Mouse (Mus musculus) embryonic facial prominence, embryonic 14.5 days (tissue): ENCODE data around the gene Idua. TPM values are rescaled to one million over a fixed set of nuclear protein-coding genes. Genes with fewer than 3 reads are reported as not detected.

Source experiments
- ATAC-seq: fragments of 200-750 bp; cut with Nextera tagmentation; 2 replicates; pipeline ENCODE4 v1.8.0; 2017; ENCODE audit warnings: low read depth, moderate number of reproducible peaks, moderate TSS enrichment
- DNase-seq: peaks from one replicate; pipeline ENCODE4 v3.0.0-alpha.2; 2015; ENCODE audit warnings: low spot score
- H3K27ac ChIP-seq: fragments of 300-500 bp; sonication (generic); replicated peaks from 2 replicates; pipeline ENCODE4 v1.5.1; 2014; ENCODE audit warnings: low read depth, mild to moderate bottlenecking, low read length, moderate library complexity
- H3K27me3 ChIP-seq: fragments of 300-500 bp; sonication (generic); replicated peaks from 2 replicates; pipeline ENCODE4 v1.6.1; 2014; ENCODE audit warnings: low read length; ENCODE audit not compliant: control insufficient read depth, insufficient read depth
- H3K36me3 ChIP-seq: fragments of 300-500 bp; sonication (generic); 2 replicates; pipeline ENCODE4 v1.6.1; 2014; ENCODE audit warnings: low read length, mixed read lengths; ENCODE audit not compliant: control insufficient read depth, insufficient read depth
- H3K4me1 ChIP-seq: fragments of 300-500 bp; sonication (generic); 2 replicates; pipeline ENCODE4 v1.6.1; 2014; ENCODE audit warnings: antibody characterized with exemption, low read length; ENCODE audit not compliant: control insufficient read depth, insufficient read depth
- H3K4me2 ChIP-seq: fragments of 300-500 bp; sonication (generic); 2 replicates; pipeline ENCODE4 v1.6.1; 2014; ENCODE audit warnings: low read depth, mild to moderate bottlenecking, low read length, moderate library complexity, mixed read lengths
- H3K4me3 ChIP-seq: fragments of 300-500 bp; sonication (generic); 2 replicates; pipeline ENCODE4 v1.5.1; 2014; ENCODE audit warnings: low read depth, mild to moderate bottlenecking, low read length
- H3K9ac ChIP-seq: fragments of 300-500 bp; sonication (generic); 2 replicates; pipeline ENCODE4 v1.6.1; 2014; ENCODE audit warnings: low read depth, mild to moderate bottlenecking, low read length, moderate library complexity, mixed read lengths
- H3K9me3 ChIP-seq: fragments of 300-500 bp; sonication (generic); 2 replicates; pipeline ENCODE4 v1.6.1; 2016; ENCODE audit warnings: low read length; ENCODE audit not compliant: control insufficient read depth
- WGBS: fragments of 180-500 bp; shearing (Covaris S2); extraction: QIAGEN DNeasy Blood & Tissue Kit; methylation state at CpG from one replicate; pipeline ENCODE4 v1.1.7; 2014; 5-methylcytosine and 5-hydroxymethylcytosine counted together
- polyA plus RNA-seq: library from polyadenylated mRNA; unstranded; fragments of >200 nt; fragmentation: Nextera tagmentation; extraction: Ambion mirVana; gene quantifications from 2 replicates; pipeline ENCODE4 v1.2.1, GENCODE M21; 2014

Gene Idua
- 13.6 and 14.5 TPM in 2 replicates for polyA plus RNA-seq

GRCm38 (mm10) chr5:108659698-108660631, at the start of gene Idua:
Idua (plus strand) TSS chr5:108660331.
- Histone ChIP-seq H3K4me2 (peak within 1 kb of the TSS; percentile 88), H3K4me1 (peaks cover 8% of the 10 kb centered on the region), H3K27me3 (no peaks in the 10 kb centered on the region), H3K36me3 (peaks cover 31% of the 10 kb centered on the region), H3K27ac (no peak within 1 kb of the TSS), H3K4me3 (peak within 1 kb of the TSS; percentile 83), H3K9me3 (no peaks in the 10 kb centered on the region), H3K9ac (peak within 1 kb of the TSS; percentile 97)
- WGBS = 9% methylated on average over 20 of the region's 24 CpGs
- DNase-seq (no peak), ATAC-seq (peak; percentile 20)

- Histone ChIP-seq H3K9me3 (no peaks in the 10 kb centered on the region), H3K36me3 (peaks cover 96% of the 10 kb centered on the region), H3K4me2 (no peak overlapping the region), H3K27me3 (no peaks in the 10 kb centered on the region), H3K4me1 (no peaks in the 10 kb centered on the region), H3K9ac (no peak overlapping the region), H3K27ac (no peak overlapping the region), H3K4me3 (no peak overlapping the region)
- 84% methylated on average over 1 of the region's 1 CpGs for WGBS
- ATAC-seq (no peak), DNase-seq (no peak)
Measured at GRCm38 (mm10) chr5:108610426-108610825, 49.7 kb upstream of the Idua start.

DNA sequence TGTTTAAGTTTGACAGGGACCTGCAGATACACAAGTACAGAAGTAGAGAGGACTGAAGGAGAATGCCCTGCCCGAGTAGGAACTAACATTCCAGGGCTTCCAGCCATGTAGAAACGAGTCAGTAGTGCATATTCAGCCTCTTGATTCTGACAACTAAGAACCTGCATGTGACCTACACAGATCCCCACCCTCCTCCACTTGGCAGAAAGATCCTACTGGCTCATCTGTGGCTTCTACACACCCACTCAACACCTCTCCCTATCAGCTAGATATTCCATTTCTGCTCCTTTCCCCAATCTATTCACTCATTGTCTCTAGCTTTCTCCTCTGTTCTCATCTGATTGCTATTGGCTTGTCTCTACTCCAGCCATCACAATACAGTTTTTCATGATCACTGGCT, 38.3 kb upstream of the Idua start:
- Histone ChIP-seq H3K27me3 (no peaks in the 10 kb centered on the region), H3K4me2 (no peak overlapping the region), H3K9ac (no peak overlapping the region), H3K9me3 (no peaks in the 10 kb centered on the region), H3K36me3 (peaks cover 60% of the 10 kb centered on the region), H3K4me3 (no peak overlapping the region), H3K4me1 (no peaks in the 10 kb centered on the region), H3K27ac (no peak overlapping the region)
- ATAC-seq = no peak
- 83% methylated on average over 2 of the region's 2 CpGs for WGBS
- DNase-seq = no peak

DNA sequence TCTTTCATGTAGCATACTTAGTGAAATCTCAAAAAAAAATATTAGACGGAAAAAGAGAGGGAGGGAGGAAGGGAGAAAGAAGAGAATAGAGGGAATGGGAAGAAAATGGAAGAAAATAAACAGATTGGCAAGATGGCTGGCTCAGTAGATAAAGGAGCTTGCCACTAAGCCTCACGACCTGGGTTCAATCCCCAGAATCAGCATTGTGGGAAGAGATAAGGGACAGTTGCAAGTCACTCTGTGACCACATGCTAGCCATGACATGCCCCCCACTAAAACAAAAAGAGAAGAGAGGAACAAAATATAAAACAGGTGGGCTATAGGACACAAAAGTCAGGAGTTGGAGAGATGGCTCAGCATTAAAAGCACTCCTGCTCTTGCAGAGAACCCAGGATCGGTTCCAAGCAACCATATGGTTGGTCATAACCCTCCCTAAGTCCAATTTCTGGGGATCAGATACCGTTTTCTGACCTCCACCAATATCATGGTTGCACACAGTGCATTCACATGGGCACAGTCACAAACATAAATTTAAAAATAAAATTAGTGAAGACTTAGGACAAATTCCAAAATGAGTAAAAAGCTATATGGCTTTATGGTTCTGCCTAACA, 34.0 kb upstream of the Idua start:
- Histone ChIP-seq H3K9ac (no peak overlapping the region), H3K4me2 (no peak overlapping the region), H3K4me1 (peaks cover 10% of the 10 kb centered on the region), H3K27ac (no peak overlapping the region), H3K9me3 (no peaks in the 10 kb centered on the region), H3K4me3 (no peak overlapping the region), H3K27me3 (no peaks in the 10 kb centered on the region), H3K36me3 (peaks cover 32% of the 10 kb centered on the region)
- WGBS = 90% methylated on average over 4 of the region's 4 CpGs
- ATAC-seq = no peak
- no peak for DNase-seq

DNA sequence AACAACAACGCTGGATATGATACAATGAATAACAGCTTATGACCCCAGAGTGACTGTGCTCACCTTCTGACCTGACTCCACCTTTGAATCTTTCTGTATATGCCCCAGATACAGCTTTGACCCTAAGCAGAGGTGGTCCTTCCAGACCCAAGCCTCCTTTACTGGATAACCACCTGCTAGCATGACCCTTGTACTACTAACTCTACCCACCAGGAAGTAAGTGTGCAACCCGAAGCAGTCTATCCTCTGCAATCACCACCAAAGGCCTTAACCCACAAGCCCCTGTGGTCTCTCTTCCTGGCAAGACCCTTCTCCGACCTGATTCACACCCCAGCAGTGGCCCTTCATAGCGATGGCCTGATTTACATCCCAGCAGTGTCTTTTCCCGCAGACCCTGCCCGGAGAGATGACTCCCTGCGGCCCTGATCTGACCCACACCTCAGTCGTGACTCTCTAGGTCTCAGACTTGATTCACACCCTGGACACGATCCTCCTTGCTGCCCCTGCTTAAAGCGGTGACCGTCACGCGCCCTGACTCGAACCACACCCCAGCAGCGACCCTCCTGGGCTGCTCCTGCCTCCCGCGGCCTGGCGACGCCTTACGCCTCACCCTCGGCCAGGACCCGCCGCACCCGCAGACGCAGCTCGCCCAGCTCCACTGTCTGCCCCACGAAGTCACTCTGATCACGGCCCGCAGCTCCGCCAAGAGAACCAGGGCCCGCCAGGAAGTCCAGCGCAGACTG, 31.1 kb upstream of the Idua start:
- H3K9ac ChIP-seq = peak overlapping the region; percentile 94
- DNase-seq = no peak
- H3K36me3 ChIP-seq = peaks cover 8% of the 10 kb centered on the region
- no peaks in the 10 kb centered on the region for H3K9me3 ChIP-seq
- 3% methylated on average over 27 of the region's 32 CpGs for WGBS
- no peaks in the 10 kb centered on the region for H3K27me3 ChIP-seq
- ATAC-seq = peak; percentile 87
- H3K4me2 ChIP-seq = peak overlapping the region; percentile 82
- H3K4me1 ChIP-seq = peaks cover 10% of the 10 kb centered on the region
- H3K27ac ChIP-seq = peak overlapping the region; percentile 91
- peak overlapping the region; percentile 86 for H3K4me3 ChIP-seq

GRCm38 (mm10) chr5:108629634-108630483, 30.3 kb upstream of the Idua start, which contains the start of the genes Gak and Tmem175:
Gak (minus strand) TSS chr5:108629755.
Tmem175 (plus strand) TSS chr5:108629770.
- Histone ChIP-seq H3K4me2 (peak within 1 kb of the TSS; percentile 82), H3K27ac (peak within 1 kb of the TSS; percentile 91), H3K9ac (peak within 1 kb of the TSS; percentile 94), H3K27me3 (no peaks in the 10 kb centered on the region), H3K9me3 (no peaks in the 10 kb centered on the region), H3K4me3 (peak within 1 kb of the TSS; percentile 86), H3K36me3 (no peaks in the 10 kb centered on the region), H3K4me1 (peaks cover 10% of the 10 kb centered on the region)
- DNase-seq (peak; percentile 97), ATAC-seq (peak; percentile 99)
- WGBS = 1% methylated on average over 26 of the region's 58 CpGs

- no peak overlapping the region for H3K4me2 ChIP-seq
- peaks cover 7% of the 10 kb centered on the region for H3K4me1 ChIP-seq
- H3K4me3 ChIP-seq = no peak overlapping the region
- H3K9ac ChIP-seq = no peak overlapping the region
- H3K36me3 ChIP-seq = 0 out of 2 replicates have a peak, but pooled peaks cover 6% of the 10 kb centered on the region
- no peaks in the 10 kb centered on the region for H3K9me3 ChIP-seq
- DNase-seq (no peak), ATAC-seq (no peak)
- no peaks in the 10 kb centered on the region for H3K27me3 ChIP-seq
- WGBS = 89% methylated on average over 4 of the region's 4 CpGs
- no peak overlapping the region for H3K27ac ChIP-seq
Measured at GRCm38 (mm10) chr5:108633676-108634075, 26.5 kb upstream of the Idua start.
